1 mouse cellular context compared by ENCODE assay signal in genomic region chr4:44071741-44072145, GRCm38 (mm10).
TF ChIP-seq lines count a peak whose summit lies in the region.

No protein-coding gene starts in this region.

TF ChIP-seq in MEL, 35 proteins besides CTCF, POLR2A, EP300 and RAD21 (continued from another document):
- TF ChIP-seq TBP (IDR thresholded peaks at IDR 0.05; ENCODE audit: low read depth, low read length) = peak; percentile 75; the same call in 1 of the 2 replicates
- TF ChIP-seq E2F4 (IDR thresholded peaks at IDR 0.05; ENCODE audit: borderline replicate concordance, low read depth, low read length) = no peak
